Mouse (Mus musculus): ENCODE measurements around the gene Ttyh2. TPM values are rescaled to one million over a fixed set of nuclear protein-coding genes. Genes with fewer than 3 reads are reported as not detected.

Ttyh2 gene
- total RNA-seq (2022) = 10 to 100 TPM; 29.9 to 38.8 (median 36.2) TPM

- DNase-seq (ENCODE audit: low spot score in 2 of 2) = peak in 1 of 2 experiments; percentile 64
Measured at GRCm38 (mm10) chr11:114675341-114675825, at the start of gene Ttyh2. Gene Ttyh2, plus strand, starts transcription at chr11:114675431.

GRCm38 (mm10) chr11:114626071-114626690, 49.0 kb upstream of the Ttyh2 start:
- DNase-seq (ENCODE audit: low spot score in 2 of 2) = no peak

GRCm38 (mm10) chr11:114627036-114627435, 48.2 kb upstream of the Ttyh2 start:
- no peak for DNase-seq (ENCODE audit: low spot score in 2 of 2)

- no peak for DNase-seq (ENCODE audit: low spot score in 2 of 2)
Measured at GRCm38 (mm10) chr11:114628032-114628431, 47.2 kb upstream of the Ttyh2 start.

- no peak for DNase-seq (ENCODE audit: low spot score in 2 of 2)
Measured at GRCm38 (mm10) chr11:114630044-114630443, 45.2 kb upstream of the Ttyh2 start.

GRCm38 (mm10) chr11:114632266-114632665, 43.0 kb upstream of the Ttyh2 start:
- no peak for DNase-seq (ENCODE audit: low spot score in 2 of 2)

- DNase-seq (ENCODE audit: low spot score in 2 of 2) = peak; percentile 77 to 87
Measured at GRCm38 (mm10) chr11:114636292-114636691, 38.9 kb upstream of the Ttyh2 start.

- peak in 1 of 2 experiments; percentile 44 for DNase-seq (ENCODE audit: low spot score in 2 of 2)
Measured at GRCm38 (mm10) chr11:114636727-114637505, 38.3 kb upstream of the Ttyh2 start.

GRCm38 (mm10) chr11:114638647-114639290, 36.5 kb upstream of the Ttyh2 start:
- DNase-seq (ENCODE audit: low spot score in 2 of 2) = no peak

- no peak for DNase-seq (ENCODE audit: low spot score in 2 of 2)
Measured at GRCm38 (mm10) chr11:114639681-114640103, 35.5 kb upstream of the Ttyh2 start.

GRCm38 (mm10) chr11:114640658-114641057, 34.6 kb upstream of the Ttyh2 start:
- DNase-seq (ENCODE audit: low spot score in 2 of 2) = no peak

- DNase-seq (ENCODE audit: low spot score in 2 of 2) = no peak
Measured at GRCm38 (mm10) chr11:114641136-114641535, 34.1 kb upstream of the Ttyh2 start.

- DNase-seq (ENCODE audit: low spot score in 2 of 2) = no peak
Measured at GRCm38 (mm10) chr11:114642184-114642583, 33.0 kb upstream of the Ttyh2 start.

- no peak for DNase-seq (ENCODE audit: low spot score in 2 of 2)
Measured at GRCm38 (mm10) chr11:114642926-114643325, 32.3 kb upstream of the Ttyh2 start.

- DNase-seq (ENCODE audit: low spot score in 2 of 2) = no peak
Measured at GRCm38 (mm10) chr11:114644122-114644521, 31.1 kb upstream of the Ttyh2 start.

GRCm38 (mm10) chr11:114649510-114649909, 25.7 kb upstream of the Ttyh2 start:
- no peak for DNase-seq (ENCODE audit: low spot score in 2 of 2)

- no peak for DNase-seq (ENCODE audit: low spot score in 2 of 2)
Measured at GRCm38 (mm10) chr11:114652531-114652930, 22.7 kb upstream of the Ttyh2 start.

GRCm38 (mm10) chr11:114653664-114654063, 21.6 kb upstream of the Ttyh2 start:
- DNase-seq (ENCODE audit: low spot score in 2 of 2) = no peak

GRCm38 (mm10) chr11:114654552-114654951, 20.7 kb upstream of the Ttyh2 start:
- no peak for DNase-seq (ENCODE audit: low spot score in 2 of 2)

GRCm38 (mm10) chr11:114655350-114656008, 19.8 kb upstream of the Ttyh2 start:
- no peak for DNase-seq (ENCODE audit: low spot score in 2 of 2)

GRCm38 (mm10) chr11:114656994-114657644, 18.1 kb upstream of the Ttyh2 start:
- no peak for DNase-seq (ENCODE audit: low spot score in 2 of 2)
